Mouse (Mus musculus) embryo, embryonic 10 days (tissue): Measurements from ENCODE around the gene Prkca.

Source experiments
- DNase-seq: peaks from one replicate; pipeline ENCODE4 v3.0.0-alpha.2; 2015; ENCODE audit warnings: low spot score

Gene Prkca

GRCm38 (mm10) chr11:108206602-108207001 is 137.1 kb downstream of the Prkca start:
- DNase-seq = no peak

GRCm38 (mm10) chr11:108204895-108205248 is 138.9 kb downstream of the Prkca start:
- DNase-seq = no peak

- DNase-seq = no peak
Observed at GRCm38 (mm10) chr11:108204202-108204894, 139.4 kb downstream of the Prkca start.

GRCm38 (mm10) chr11:108202835-108203234 is 140.9 kb downstream of the Prkca start:
- DNase-seq = no peak

GRCm38 (mm10) chr11:108200679-108201586 is 142.8 kb downstream of the Prkca start:
- no peak for DNase-seq

- DNase-seq = no peak
Observed at GRCm38 (mm10) chr11:108199429-108199985, 144.2 kb downstream of the Prkca start.

- no peak for DNase-seq
Observed at GRCm38 (mm10) chr11:108198592-108198991, 145.1 kb downstream of the Prkca start.

- peak; percentile 11 for DNase-seq
Observed at GRCm38 (mm10) chr11:108197427-108198218, 146.1 kb downstream of the Prkca start.

GRCm38 (mm10) chr11:108196796-108197195 is 146.9 kb downstream of the Prkca start:
- no peak for DNase-seq

GRCm38 (mm10) chr11:108190298-108190697 is 153.4 kb downstream of the Prkca start:
- DNase-seq = no peak

GRCm38 (mm10) chr11:108189362-108189761 is 154.4 kb downstream of the Prkca start:
- no peak for DNase-seq

GRCm38 (mm10) chr11:108182421-108182820 is 161.3 kb downstream of the Prkca start:
- DNase-seq = no peak

GRCm38 (mm10) chr11:108181012-108181713 is 162.6 kb downstream of the Prkca start:
- no peak for DNase-seq

GRCm38 (mm10) chr11:108178802-108179201 is 164.9 kb downstream of the Prkca start:
- DNase-seq = no peak

GRCm38 (mm10) chr11:108178258-108178657 is 165.5 kb downstream of the Prkca start:
- no peak for DNase-seq

- no peak for DNase-seq
Observed at GRCm38 (mm10) chr11:108176715-108177114, 167.0 kb downstream of the Prkca start.

- DNase-seq = no peak
Observed at GRCm38 (mm10) chr11:108171917-108172316, 171.8 kb downstream of the Prkca start.

- no peak for DNase-seq
Observed at GRCm38 (mm10) chr11:108171260-108171659, 172.5 kb downstream of the Prkca start.

GRCm38 (mm10) chr11:108170107-108170506 is 173.6 kb downstream of the Prkca start:
- DNase-seq = no peak

- DNase-seq = no peak
Observed at GRCm38 (mm10) chr11:108165725-108166124, 178.0 kb downstream of the Prkca start.

- DNase-seq = no peak
Observed at GRCm38 (mm10) chr11:108162639-108163038, 181.1 kb downstream of the Prkca start.
